Mouse (Mus musculus) olfactory bulb, adult 2 months (tissue): ENCODE data around the gene Etnk1. TPM values are rescaled to one million over a fixed set of nuclear protein-coding genes. Genes with fewer than 3 reads are reported as not detected.

Source experiments
- H3K27ac ChIP-seq: fragments of 200-500 bp; 2 replicates; pipeline ENCODE4 v1.5.1; 2012; ENCODE audit warnings: low read depth, low read length; ENCODE audit not compliant: insufficient read depth
- H3K4me1 ChIP-seq: fragments of 200-500 bp; 2 replicates; pipeline ENCODE4 v1.6.1; 2012; ENCODE audit warnings: low read length; ENCODE audit not compliant: control insufficient read depth, insufficient read depth
- H3K4me3 ChIP-seq: fragments of 200-500 bp; 2 replicates; pipeline ENCODE4 v1.5.1; 2012; ENCODE audit warnings: mild to moderate bottlenecking, low read depth, low read length, moderate library complexity; ENCODE audit not compliant: insufficient read depth
- CTCF ChIP-seq: fragments of 200-500 bp; IDR thresholded peaks from 2 replicates; pipeline ENCODE4 v1.5.1; 2012; ENCODE audit warnings: low read depth, mild to moderate bottlenecking, low read length, moderate library complexity; ENCODE audit not compliant: insufficient read depth
- POLR2A ChIP-seq: fragments of 200-500 bp; IDR thresholded peaks from 2 replicates; pipeline ENCODE4 v1.6.1; 2012; ENCODE audit warnings: mild to moderate bottlenecking, low read depth, low read length, moderate library complexity; ENCODE audit not compliant: insufficient read depth
- WGBS: fragments of 180-500 bp; shearing (Covaris S2); methylation state at CpG from one replicate; pipeline ENCODE4 v1.1.7; 2018; 5-methylcytosine and 5-hydroxymethylcytosine counted together
- polyA plus RNA-seq: library from polyadenylated mRNA; stranded (reverse); fragments of >200 nt; gene quantifications from 2 replicates; pipeline ENCODE4 v1.2.4, GENCODE M21; 2012; ENCODE audit warnings: low replicate concordance; ENCODE audit not compliant: missing spikeins, insufficient read depth, insufficient read length

Etnk1 gene
- polyA plus RNA-seq, 1 experiment, result 140 TPM

- Histone ChIP-seq H3K27ac (no peak overlapping the region), H3K4me1 (no peaks in the 10 kb centered on the region), H3K4me3 (no peak overlapping the region)
- WGBS, result 45% methylated on average over 11 of the region's 11 CpGs
- TF ChIP-seq POLR2A (no peak), CTCF (no peak)
These were observed 49.2 kb downstream of the Etnk1 start for GRCm38 (mm10) chr6:143216221-143216620.

DNA sequence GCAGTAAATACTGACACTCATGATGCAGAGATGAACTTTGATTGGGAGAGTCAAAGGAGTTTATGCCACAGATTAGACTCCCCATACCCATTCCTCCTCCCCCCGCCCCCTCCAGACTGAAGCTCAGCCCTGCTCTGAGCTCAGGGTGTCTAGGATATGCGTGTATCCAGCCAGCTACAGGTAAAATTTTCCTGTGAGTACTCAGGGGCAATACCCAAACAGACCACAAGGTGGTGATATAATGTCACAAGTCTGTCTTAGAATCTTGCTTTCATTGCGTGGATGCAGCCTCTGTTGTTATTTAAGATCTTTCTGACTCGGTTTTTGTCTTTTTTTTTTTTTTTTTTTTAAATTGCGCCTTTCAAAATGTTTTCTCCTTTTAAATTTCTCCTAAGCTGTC, 52.3 kb downstream of the Etnk1 start:
- H3K4me1 ChIP-seq, result no peaks in the 10 kb centered on the region
- no peak overlapping the region for H3K27ac ChIP-seq
- TF ChIP-seq POLR2A, result no peak
- no peak for TF ChIP-seq CTCF
- H3K4me3 ChIP-seq, result no peak overlapping the region
- WGBS, result 2% methylated on average over 5 of the region's 5 CpGs

GRCm38 (mm10) chr6:143221245-143221644, 54.2 kb downstream of the Etnk1 start:
- no peak for TF ChIP-seq POLR2A
- no peak for TF ChIP-seq CTCF
- H3K4me3 ChIP-seq, result no peak overlapping the region
- H3K27ac ChIP-seq, result no peak overlapping the region
- H3K4me1 ChIP-seq, result no peaks in the 10 kb centered on the region
- WGBS, result 98% methylated on average over 8 of the region's 8 CpGs

DNA sequence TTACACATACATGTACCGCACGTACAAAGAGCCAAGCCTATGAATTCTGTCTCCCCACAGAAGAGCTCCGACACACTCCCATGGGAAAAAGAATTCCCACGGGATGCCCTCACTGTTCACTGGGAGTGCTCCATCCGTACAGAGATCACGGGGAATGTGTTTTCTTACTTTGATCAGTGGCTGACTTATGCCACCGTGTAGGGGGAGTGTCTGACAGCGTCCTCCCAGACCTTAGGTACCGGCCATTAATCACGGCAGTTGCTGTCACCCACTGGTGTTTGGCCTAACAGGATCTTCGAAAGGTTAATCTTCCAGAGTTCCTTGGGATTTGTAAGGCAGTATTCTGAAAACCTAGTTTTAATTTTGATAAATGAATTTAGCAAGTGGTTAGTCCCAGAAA, 57.0 kb downstream of the Etnk1 start:
- H3K4me1 ChIP-seq, result no peaks in the 10 kb centered on the region

GRCm38 (mm10) chr6:143224885-143225284, 57.9 kb downstream of the Etnk1 start:
- no peak overlapping the region for H3K27ac ChIP-seq
- WGBS, result 67% methylated on average over 6 of the region's 6 CpGs
- no peak overlapping the region for H3K4me3 ChIP-seq
- TF ChIP-seq POLR2A, result no peak
- TF ChIP-seq CTCF, result no peak
- no peaks in the 10 kb centered on the region for H3K4me1 ChIP-seq

More for the DNA sequence above, 57.0 kb downstream of the Etnk1 start:
- Histone ChIP-seq H3K27ac (no peak overlapping the region), H3K4me3 (no peak overlapping the region)
- no peak for TF ChIP-seq CTCF
- TF ChIP-seq POLR2A, result no peak
- 89% methylated on average over 11 of the region's 11 CpGs for WGBS

- H3K4me1 ChIP-seq, result no peaks in the 10 kb centered on the region
- 78% methylated on average over 5 of the region's 5 CpGs for WGBS
- TF ChIP-seq CTCF, result no peak
- no peak overlapping the region for H3K4me3 ChIP-seq
- H3K27ac ChIP-seq, result no peak overlapping the region
These were observed 61.7 kb downstream of the Etnk1 start for GRCm38 (mm10) chr6:143228696-143229095.

GRCm38 (mm10) chr6:143229906-143230305, 62.9 kb downstream of the Etnk1 start:
- 84% methylated on average over 8 of the region's 8 CpGs for WGBS
- TF ChIP-seq POLR2A (no peak), CTCF (no peak)
- no peak overlapping the region for H3K27ac ChIP-seq

DNA sequence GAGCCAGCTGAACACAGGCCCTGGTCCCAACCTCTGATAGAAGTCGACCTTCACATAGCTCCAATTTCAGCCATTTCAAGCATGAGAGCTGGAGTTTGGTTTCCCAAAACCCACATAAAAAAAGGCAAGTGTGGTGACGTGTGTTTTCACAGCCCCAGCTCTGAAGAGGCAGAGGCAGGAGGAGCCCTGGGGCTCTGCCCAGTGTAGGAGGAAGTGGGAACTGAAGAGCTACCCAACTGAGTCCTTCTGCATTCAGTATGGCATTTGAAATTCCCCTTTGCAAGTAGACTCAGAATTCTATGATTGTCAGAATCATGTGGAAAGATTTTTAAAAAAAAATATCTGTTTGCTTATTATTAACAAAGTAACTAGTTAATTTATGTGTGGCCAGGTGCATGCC, 63.9 kb downstream of the Etnk1 start:
- Histone ChIP-seq H3K27ac (no peak overlapping the region), H3K4me3 (no peak overlapping the region), H3K4me1 (no peaks in the 10 kb centered on the region)
- no peak for TF ChIP-seq CTCF
- no peak for TF ChIP-seq POLR2A
- WGBS, result 76% methylated on average over 2 of the region's 2 CpGs

More at GRCm38 (mm10) chr6:143229906-143230305, 62.9 kb downstream of the Etnk1 start:
- Histone ChIP-seq H3K4me3 (no peak overlapping the region), H3K4me1 (no peaks in the 10 kb centered on the region)

GRCm38 (mm10) chr6:143232718-143233117, 65.7 kb downstream of the Etnk1 start:
- Histone ChIP-seq H3K27ac (no peak overlapping the region), H3K4me1 (no peaks in the 10 kb centered on the region), H3K4me3 (no peak overlapping the region)
- WGBS, result 91% methylated on average over 11 of the region's 11 CpGs
- TF ChIP-seq POLR2A (no peak), CTCF (no peak)

DNA sequence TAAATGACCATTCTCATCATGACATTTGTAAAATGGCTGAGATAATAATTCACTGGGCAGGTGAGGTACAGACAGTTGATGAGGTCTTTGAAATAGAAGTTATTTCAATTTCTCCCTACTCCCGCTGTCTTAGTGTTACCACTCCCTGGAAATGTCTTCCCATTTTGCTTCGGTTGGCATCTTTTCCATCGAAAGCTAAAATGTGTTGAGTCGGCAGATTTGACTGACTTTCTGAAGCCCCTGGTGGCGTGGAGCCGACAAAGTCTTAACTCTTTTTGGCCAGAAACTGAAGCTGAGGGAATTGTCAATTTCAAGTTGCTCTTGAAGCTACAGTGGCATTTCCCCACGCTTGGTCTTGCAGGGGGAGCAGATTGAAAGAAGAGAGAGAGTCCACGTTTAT, 67.8 kb downstream of the Etnk1 start:
- no peak for TF ChIP-seq POLR2A
- TF ChIP-seq CTCF, result no peak

More for the DNA sequence above, 67.8 kb downstream of the Etnk1 start:
- Histone ChIP-seq H3K4me3 (no peak overlapping the region), H3K4me1 (no peaks in the 10 kb centered on the region), H3K27ac (no peak overlapping the region)
- WGBS, result 88% methylated on average over 8 of the region's 8 CpGs
